Mouse (Mus musculus) megakaryocyte-erythroid progenitor cell, adult 5 weeks (primary cell): ENCODE measurements around the gene Sulf2. TPM values are rescaled to one million over a fixed set of nuclear protein-coding genes. Genes with fewer than 3 reads are reported as not detected.

Experiments used
- polyA plus RNA-seq: library from polyadenylated mRNA; stranded (reverse); fragments of >175 nt; gene quantifications from 2 replicates; pipeline ENCODE4 v1.2.3, GENCODE M21; 2012

The Sulf2 gene
- polyA plus RNA-seq, result 1.4 TPM in 2 replicates

DNA sequence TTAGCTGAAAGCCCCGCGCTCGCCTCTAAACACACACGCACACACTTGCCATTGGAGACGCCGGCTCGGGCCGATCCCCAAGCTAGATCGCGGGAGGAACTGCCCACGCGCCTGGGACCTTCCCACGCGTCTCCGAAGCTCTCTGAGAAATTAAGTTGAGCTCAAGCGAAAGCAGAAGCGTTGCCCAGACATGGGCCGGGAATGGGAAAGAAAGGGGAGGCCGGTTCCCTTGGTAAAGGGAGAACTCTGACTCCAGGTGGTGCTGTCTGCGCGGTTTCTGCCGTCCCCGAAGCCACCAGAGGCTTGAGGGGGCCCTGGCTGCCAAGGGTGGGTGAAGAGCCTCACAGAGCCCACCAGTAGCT lies at the start of gene Sulf2:
Gene Sulf2 (minus strand): TSS at position 210 of the 362 bp plus-strand sequence.

Other genes starting within 250 kb of the Sulf2 start
- 26.8 and 29.5 TPM in 2 replicates for gene Ncoa3, start 163.0 kb downstream of the Sulf2 start, polyA plus RNA-seq